Mouse (Mus musculus): ENCODE measurements around the gene Ttll12. TPM values are rescaled to one million over a fixed set of nuclear protein-coding genes. Genes with fewer than 3 reads are reported as not detected.
A peak's percentile ranks its signal among the peaks of the same experiment; 100 is the strongest.

Ttll12 gene
- polyA plus RNA-seq, 1 experiment, result 36.8 TPM

GRCm38 (mm10) chr15:83530233-83530632 lies 64.7 kb downstream of the Ttll12 start:
- Histone ChIP-seq H3K4me1 (peaks cover 72% of the 10 kb centered on the region), H3K9me3 (peaks cover 4% of the 10 kb centered on the region), H3K27me3 (replicated peaks) (peaks cover 64% of the 10 kb centered on the region), H3K36me3 (replicated peaks; ENCODE audit: low read length) (peaks cover 3% of the 10 kb centered on the region), H3K4me3 (replicated peaks) (no peak overlapping the region)
- TF ChIP-seq GATA1 (IDR thresholded peaks at IDR 0.05; ENCODE audit: borderline replicate concordance, low read length) (no peak), FLI1 (IDR thresholded peaks at IDR 0.05; ENCODE audit: low read length) (no peak)

- Histone ChIP-seq H3K4me1 (peaks cover 70% of the 10 kb centered on the region), H3K9me3 (peaks cover 4% of the 10 kb centered on the region), H3K4me3 (replicated peaks) (no peak overlapping the region), H3K27me3 (replicated peaks) (peaks cover 69% of the 10 kb centered on the region), H3K36me3 (replicated peaks; ENCODE audit: low read length) (peaks cover 1% of the 10 kb centered on the region)
- TF ChIP-seq FLI1 (IDR thresholded peaks at IDR 0.05; ENCODE audit: low read length) (no peak), GATA1 (IDR thresholded peaks at IDR 0.05; ENCODE audit: borderline replicate concordance, low read length) (no peak)
Measured at GRCm38 (mm10) chr15:83529765-83530164, 65.2 kb downstream of the Ttll12 start.

GRCm38 (mm10) chr15:83528892-83529291 lies 66.1 kb downstream of the Ttll12 start:
- peaks cover 4% of the 10 kb centered on the region for H3K9me3 ChIP-seq
- no peak overlapping the region for H3K4me3 ChIP-seq (replicated peaks)
- H3K36me3 ChIP-seq (replicated peaks; ENCODE audit: low read length), result no peaks in the 10 kb centered on the region
- peaks cover 77% of the 10 kb centered on the region for H3K27me3 ChIP-seq (replicated peaks)
- peaks cover 70% of the 10 kb centered on the region for H3K4me1 ChIP-seq
- TF ChIP-seq FLI1 (IDR thresholded peaks at IDR 0.05; ENCODE audit: low read length) (no peak), GATA1 (IDR thresholded peaks at IDR 0.05; ENCODE audit: borderline replicate concordance, low read length) (no peak)

DNA sequence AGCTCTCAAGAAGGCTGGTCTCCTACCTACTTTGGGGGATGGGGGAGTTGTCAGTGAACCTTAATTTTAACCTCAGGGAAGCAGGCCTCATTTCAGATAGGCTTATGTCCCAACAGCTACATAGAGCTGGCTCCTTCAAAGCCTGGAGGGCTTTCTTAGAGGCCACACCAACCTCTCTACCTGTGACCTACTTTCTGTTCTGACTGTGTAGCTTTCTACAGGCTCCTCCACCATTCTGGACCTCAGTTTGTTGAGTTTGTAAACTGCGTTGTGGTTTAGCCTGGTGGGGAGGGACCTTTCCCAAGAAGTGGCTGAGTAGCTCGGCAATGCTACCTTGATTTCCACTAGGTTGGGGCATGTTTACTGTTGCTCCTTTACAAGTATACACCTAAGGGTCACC lies 67.2 kb downstream of the Ttll12 start:
- H3K27me3 ChIP-seq (replicated peaks), result peaks cover 86% of the 10 kb centered on the region
- H3K4me1 ChIP-seq, result peaks cover 67% of the 10 kb centered on the region
- H3K36me3 ChIP-seq (replicated peaks; ENCODE audit: low read length), result no peaks in the 10 kb centered on the region
- peak overlapping the region; percentile 93 for H3K4me3 ChIP-seq (replicated peaks)
- TF ChIP-seq GATA1 (IDR thresholded peaks at IDR 0.05; ENCODE audit: borderline replicate concordance, low read length), result no peak
- H3K9me3 ChIP-seq, result peaks cover 4% of the 10 kb centered on the region

DNA sequence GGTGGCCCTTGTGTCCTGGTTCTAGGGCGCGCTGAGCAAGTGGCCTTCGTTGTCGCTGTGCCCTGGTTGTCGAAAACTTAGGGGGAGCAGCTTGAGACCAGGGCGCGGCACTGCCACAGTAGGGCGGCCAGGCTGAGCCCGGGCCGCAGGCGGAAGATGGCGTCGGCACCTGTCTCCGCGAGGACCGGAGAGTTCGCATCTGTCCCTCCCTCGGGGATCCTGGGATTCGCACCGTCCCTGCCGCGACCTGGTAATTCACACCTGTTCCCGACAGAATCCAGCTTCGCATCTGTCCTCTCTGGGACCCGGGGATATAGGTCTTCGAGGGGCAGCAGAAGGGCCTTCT lies 67.9 kb downstream of the Ttll12 start:
- H3K4me3 ChIP-seq (replicated peaks), result peak overlapping the region; percentile 93
- peaks cover 86% of the 10 kb centered on the region for H3K27me3 ChIP-seq (replicated peaks)
- H3K36me3 ChIP-seq (replicated peaks; ENCODE audit: low read length), result no peaks in the 10 kb centered on the region
- peaks cover 69% of the 10 kb centered on the region for H3K4me1 ChIP-seq
- H3K9me3 ChIP-seq, result peaks cover 1% of the 10 kb centered on the region
- TF ChIP-seq FLI1 (IDR thresholded peaks at IDR 0.05; ENCODE audit: low read length) (no peak), GATA1 (IDR thresholded peaks at IDR 0.05; ENCODE audit: borderline replicate concordance, low read length) (no peak)

DNA sequence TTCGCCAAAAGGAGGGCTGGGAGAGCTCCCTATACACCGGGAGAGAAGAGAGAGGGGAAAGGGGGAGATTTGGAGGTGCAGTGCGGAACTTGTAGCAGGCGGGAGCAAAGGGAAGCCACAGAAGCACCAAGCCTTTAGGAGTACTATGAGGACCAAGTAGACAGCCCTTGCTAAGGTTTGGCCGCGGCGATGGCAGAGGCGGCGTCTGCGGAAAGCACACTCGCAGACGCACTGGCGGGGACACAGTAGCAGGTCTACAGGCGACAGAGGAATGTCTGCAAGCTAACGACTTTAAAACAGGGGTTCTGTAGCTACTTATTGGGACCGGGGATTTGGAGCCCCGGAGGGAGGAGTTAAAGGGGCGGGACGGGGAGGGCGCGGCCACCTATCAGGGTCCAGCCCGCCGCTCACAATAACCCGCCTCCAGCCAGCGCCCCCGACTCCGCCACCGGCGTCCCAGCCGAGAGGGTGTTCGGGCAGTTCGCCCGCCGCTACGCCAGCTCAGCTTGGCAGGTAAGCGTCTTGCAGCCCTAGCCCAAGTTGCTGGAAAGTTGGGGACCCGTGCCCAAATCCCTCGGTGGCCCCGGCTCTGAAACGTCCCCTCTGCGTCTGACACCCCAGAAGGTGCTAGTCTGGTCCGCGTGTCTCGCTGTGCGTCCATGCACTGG lies 68.4 kb downstream of the Ttll12 start, which contains the start of gene Bik:
Bik (plus strand) TSS at position 439 of the 668 bp plus-strand sequence.
- Histone ChIP-seq H3K36me3 (replicated peaks; ENCODE audit: low read length) (no peaks in the 10 kb centered on the region), H3K4me3 (replicated peaks) (peak within 1 kb of the TSS; percentile 93), H3K27me3 (replicated peaks) (peaks cover 88% of the 10 kb centered on the region), H3K9me3 (no peaks in the 10 kb centered on the region), H3K4me1 (peaks cover 74% of the 10 kb centered on the region)
- no peak for TF ChIP-seq FLI1 (IDR thresholded peaks at IDR 0.05; ENCODE audit: low read length)
- no peak for TF ChIP-seq GATA1 (IDR thresholded peaks at IDR 0.05; ENCODE audit: borderline replicate concordance, low read length)

Other genes starting within 250 kb of the Ttll12 start
- gene Arfgap3, start 244.9 kb downstream of the Ttll12 start, polyA plus RNA-seq (2012; ENCODE audit: insufficient read depth, low replicate concordance), result 4.4 and 22.6 TPM in 2 replicates
- 39.9 and 82.1 TPM in 2 replicates for gene Pacsin2, start 130.6 kb downstream of the Ttll12 start, polyA plus RNA-seq (2012; ENCODE audit: insufficient read depth, low replicate concordance)
- gene Ttll1, start 84.3 kb downstream of the Ttll12 start, polyA plus RNA-seq (2012; ENCODE audit: insufficient read depth, low replicate concordance), result 8.3 TPM in 1 of 2 replicates, not detected in the other
- 3.1 and 3.5 TPM in 2 replicates for gene Bik, start 68.3 kb downstream of the Ttll12 start, polyA plus RNA-seq (2012; ENCODE audit: insufficient read depth, low replicate concordance)
- 531 TPM in 2 replicates for gene Tspo, start 31.6 kb downstream of the Ttll12 start, polyA plus RNA-seq (2012; ENCODE audit: insufficient read depth, low replicate concordance)
- gene Mcat, start 31.4 kb downstream of the Ttll12 start, polyA plus RNA-seq (2012; ENCODE audit: insufficient read depth, low replicate concordance), result 15.3 and 15.9 TPM in 2 replicates
- gene Scube1, start 129.9 kb upstream of the Ttll12 start, polyA plus RNA-seq (2012; ENCODE audit: insufficient read depth, low replicate concordance), result not detected in 2 replicates
- gene Mpped1, start 184.3 kb upstream of the Ttll12 start, polyA plus RNA-seq (2012; ENCODE audit: insufficient read depth, low replicate concordance), result not detected in 2 replicates

Data from megakaryocyte, embryonic 14.5 days (primary cell).